Mouse (Mus musculus) urinary bladder, postnatal 36 days (tissue): Measurements from ENCODE around the gene Nrtn.

ENCODE experiments used
- DNase-seq, 2 experiments: peaks; one replicate each; pipeline ENCODE4 v3.0.0; 2022; ENCODE audit warnings: low spot score in 2 of 2, mixed read lengths in 1 of 2

Nrtn gene

GRCm38 (mm10) chr17:56762769-56763731 lies 5.7 kb upstream of the Nrtn start:
- peak; percentile 46 to 49 for DNase-seq

GRCm38 (mm10) chr17:56761991-56762410 lies 4.7 kb upstream of the Nrtn start:
- peak; percentile 70 to 85 for DNase-seq

- DNase-seq: no peak
Observed at GRCm38 (mm10) chr17:56761077-56761476, 3.7 kb upstream of the Nrtn start.

- DNase-seq: no peak
Observed at GRCm38 (mm10) chr17:56759261-56759660, 1.9 kb upstream of the Nrtn start.

- peak; percentile 71 to 73 for DNase-seq
Observed at GRCm38 (mm10) chr17:56758132-56758531, 802 bp upstream of the Nrtn start.

DNA sequence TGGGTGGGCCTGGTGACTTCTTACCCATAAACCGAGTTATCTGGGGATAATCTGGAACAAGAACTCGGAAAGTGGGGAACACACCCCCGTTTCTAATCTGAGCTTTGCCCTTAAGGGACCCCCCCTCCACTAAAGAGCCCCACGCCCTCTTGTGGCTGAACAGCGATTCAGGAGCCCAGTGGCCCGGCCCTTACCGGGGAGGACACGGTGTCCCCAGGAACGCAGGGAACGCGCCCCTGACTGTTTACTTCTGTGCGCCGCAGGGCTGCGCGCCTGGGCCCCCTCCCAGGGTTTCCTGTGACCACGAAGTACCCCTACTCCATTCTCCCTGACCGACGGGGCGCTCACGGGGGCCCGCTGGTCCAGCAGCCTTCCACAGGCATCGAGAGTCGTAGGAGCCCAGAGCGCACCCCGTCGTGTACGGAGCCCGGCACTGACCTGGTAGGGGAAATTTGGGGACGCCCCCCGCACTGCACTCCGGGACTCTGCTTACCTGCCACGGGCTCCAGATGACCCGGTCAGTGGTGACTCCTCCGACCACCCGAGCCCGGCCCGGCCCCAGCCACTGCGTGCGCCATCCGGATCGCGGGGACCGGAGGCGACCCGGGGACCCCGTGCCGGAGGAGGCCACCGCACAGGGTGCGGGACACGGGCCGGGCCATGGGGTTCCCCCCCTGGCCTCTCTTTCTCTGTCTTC lies 479 bp downstream of the Nrtn start:
- no peak for DNase-seq

- no peak for DNase-seq
Observed at GRCm38 (mm10) chr17:56754271-56755185, 2.8 kb downstream of the Nrtn start.

DNA sequence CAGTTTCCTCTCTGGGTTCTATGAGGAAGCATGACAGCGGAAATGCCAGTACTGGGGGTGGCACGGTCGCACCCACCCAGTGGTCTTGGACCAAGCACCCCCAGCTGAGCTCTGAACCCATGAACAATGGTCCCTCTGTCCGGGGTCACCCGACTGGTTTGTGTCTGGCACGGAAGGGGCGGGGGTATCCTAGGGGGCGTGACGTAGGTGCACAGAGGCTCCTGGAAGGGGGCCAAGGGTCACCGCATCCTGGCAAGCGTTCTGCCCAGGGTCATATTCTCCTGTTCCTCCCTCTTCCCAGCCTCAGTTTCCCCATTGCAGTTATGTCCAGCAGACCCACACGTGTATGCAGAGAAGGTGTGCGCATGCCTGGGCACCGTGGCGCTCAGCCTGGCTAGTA lies 3.9 kb downstream of the Nrtn start:
- no peak for DNase-seq

DNA sequence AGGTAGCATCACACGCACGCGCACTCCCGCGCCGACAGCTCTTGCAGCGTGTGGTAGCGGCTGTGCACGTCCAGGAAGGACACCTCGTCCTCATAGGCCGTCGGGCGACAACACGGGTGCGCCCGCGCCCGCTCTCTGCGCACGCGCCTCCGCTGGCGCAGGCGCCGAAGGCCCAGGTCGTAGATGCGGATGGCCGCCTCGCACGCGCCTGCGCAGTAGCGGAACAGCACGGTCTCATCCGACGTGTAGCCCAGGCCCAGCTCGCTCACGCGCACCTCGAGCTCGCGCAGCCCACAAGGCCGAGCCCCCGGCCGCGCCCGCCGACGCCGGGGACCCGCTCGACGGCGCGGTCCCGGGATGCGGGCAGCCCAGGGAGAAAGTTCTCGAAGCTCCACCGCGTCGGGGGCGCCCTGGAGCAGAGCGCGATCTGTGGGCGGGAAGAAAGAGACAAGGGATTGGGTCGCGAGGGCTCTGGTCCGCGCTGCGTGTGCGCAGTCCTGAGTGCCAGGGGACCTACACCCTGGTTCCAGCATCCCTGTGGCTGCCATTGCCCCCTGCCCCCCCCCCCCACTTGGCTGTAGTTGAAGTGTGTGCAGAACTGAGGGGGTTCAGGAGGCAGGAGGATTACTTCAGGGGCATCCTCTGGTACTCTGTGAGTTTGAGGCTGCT lies 5.8 kb downstream of the Nrtn start:
- DNase-seq: peak in 1 of 2 experiments; percentile 33

DNA sequence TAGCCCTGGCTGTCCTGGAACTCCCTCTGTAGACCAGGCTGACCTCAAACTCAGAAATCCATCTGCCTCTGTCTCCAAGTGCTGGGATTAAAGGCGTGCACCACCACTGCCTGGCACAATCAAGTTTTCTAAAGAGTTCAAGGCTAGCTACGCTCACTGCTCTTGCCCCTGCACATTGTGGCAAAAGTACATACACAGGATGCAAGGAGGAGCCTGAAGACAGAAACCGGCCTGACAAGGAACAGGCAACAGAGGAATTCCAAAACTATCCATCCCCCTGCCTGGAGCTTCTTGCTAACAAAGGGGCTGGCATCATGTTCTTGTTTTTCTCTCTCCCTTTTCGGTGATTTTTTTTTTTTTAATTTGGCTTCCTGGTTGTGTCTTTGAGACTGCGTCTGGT lies 13.2 kb downstream of the Nrtn start:
- DNase-seq: no peak

GRCm38 (mm10) chr17:56740788-56741160 lies 16.6 kb downstream of the Nrtn start:
- no peak for DNase-seq

DNA sequence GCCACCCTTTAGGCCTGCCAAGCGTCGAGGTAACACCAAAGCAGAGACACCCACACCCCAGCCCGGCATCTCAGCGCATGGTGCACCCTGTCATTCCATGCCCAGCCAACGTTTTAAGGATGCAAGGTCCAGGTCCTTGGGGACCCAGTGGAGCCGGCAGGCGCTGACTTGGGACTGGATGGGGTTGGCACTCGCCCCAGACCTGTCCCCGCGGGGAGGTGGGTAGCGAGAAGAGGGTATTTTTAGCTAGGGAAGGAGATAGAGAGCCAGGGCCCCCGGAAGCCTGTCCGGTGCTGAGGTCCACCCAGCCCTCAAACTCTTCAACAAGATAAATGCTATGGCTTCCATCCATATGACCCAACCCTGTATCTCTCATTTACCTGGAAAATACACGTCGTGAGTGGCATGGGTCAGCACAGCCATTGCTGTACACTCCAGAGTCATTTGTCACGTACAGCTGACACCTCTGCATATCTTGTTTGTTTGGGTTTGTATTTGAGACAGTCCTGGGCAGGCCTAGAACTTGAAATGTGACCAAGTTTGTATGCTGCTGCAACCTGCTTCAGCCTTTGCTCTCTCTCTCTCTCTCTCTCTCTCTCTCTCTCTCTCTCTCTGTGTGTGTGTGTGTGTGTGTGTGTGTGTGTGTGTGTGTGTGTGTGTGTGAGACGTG lies 17.1 kb downstream of the Nrtn start:
- DNase-seq: no peak

- DNase-seq: no peak
Observed at GRCm38 (mm10) chr17:56738221-56738620, 19.1 kb downstream of the Nrtn start.

DNA sequence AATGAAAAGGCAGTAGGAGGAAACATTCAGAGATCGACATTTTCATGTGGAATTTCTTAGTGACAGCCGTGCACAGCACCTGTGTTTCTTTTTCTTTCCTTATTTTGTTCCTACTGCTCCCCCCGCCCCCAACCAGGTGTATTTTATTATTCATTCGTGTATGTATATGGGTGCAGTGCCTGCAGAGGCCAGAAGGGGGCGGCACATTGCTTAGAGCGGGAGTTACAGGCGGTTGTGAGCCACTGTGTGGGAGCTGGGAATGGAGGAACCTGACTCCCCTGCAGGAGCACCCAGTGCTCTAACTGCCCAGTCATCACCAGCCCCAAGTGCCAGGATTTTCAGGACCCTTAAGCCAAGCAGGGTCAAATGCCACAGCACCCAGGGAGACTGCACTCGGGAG lies 20.8 kb downstream of the Nrtn start:
- no peak for DNase-seq

DNA sequence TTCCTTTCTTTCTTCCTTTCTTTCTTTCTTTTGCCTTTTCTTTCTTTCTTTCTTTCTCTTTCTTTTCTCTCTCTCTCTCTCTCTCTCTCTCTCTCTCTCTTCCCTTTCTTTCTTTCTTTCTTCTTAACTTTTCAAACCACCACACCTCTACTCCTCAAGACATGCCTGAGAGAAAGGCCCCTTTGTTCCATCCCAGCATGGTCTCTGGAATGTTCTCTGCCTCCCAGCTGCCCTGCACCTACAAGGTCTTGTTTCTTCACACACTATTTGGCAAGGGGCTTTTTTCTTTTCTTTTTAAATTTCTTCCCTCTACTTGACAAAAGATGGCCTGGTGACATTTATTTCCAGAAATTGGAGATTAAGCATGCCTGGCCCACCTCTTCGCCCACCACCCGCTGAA lies 27.7 kb downstream of the Nrtn start:
- no peak for DNase-seq

GRCm38 (mm10) chr17:56729151-56729550 lies 28.2 kb downstream of the Nrtn start:
- DNase-seq: no peak

GRCm38 (mm10) chr17:56728117-56728516 lies 29.2 kb downstream of the Nrtn start:
- DNase-seq: peak; percentile 28 to 34

- DNase-seq: no peak
Observed at GRCm38 (mm10) chr17:56727659-56728058, 29.7 kb downstream of the Nrtn start.

DNA sequence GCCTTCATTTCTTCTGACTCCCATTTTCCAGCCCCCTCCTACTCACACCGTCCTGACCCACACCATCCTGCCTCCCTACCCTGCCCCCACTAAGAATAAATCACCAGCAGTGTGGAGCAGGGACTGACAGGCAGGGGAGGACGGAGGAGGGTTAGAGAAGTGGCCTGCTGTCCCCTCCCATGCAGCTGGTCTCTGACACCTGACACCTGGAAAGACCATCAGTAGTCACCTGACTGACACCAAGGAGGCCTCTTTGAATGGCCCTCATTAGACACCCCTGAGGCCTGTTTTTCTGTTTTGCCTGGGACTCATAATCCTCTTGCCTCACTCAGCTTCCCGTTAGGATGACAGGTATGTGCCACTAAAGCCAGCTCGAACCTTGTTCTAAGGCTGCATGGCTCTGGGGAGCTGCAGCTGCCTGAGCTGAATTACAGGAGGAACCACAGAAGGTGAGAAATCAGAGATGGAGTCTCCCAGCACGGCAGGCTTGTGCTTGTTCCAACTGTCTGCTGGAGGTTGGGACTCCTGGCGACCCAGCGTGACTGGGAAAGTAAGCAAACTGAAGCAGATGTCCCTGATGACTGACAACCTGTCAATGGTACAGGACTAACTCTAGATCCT lies 30.2 kb downstream of the Nrtn start:
- DNase-seq: no peak
